Mouse (Mus musculus): ENCODE measurements around the gene Il6.
"Not testable (repeated sequence)": the region's sequence is repeated elsewhere in the genome, so short reads cannot be mapped to it uniquely, and the experiment has no call there.

DNA sequence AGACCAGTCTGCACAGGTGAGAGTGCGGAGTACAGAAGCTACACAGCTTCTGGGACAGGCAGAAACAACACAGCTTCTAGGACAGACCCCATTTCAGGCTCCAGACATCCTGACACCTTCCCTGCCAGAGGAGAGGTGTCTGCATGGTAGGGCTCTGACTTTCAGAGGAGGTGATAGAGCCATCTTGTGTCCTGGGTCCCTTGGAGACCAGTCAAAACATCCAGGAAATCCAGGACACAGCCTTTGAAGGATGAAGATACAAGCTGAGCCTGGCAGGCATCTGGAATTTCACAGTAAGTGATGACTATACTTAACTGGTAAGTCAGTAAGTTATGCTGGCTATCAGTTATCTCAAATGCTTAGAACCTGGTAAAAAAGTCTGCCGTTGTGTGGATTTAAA, 24.2 kb downstream of the Il6 start:
- TF ChIP-seq CTCF, POLR2A (IDR thresholded peaks at IDR 0.05; ENCODE audit: insufficient read depth, low read depth, low read length): not testable (repeated sequence)

Data from olfactory bulb, adult 2 months (tissue).